Mouse (Mus musculus): ENCODE data around the gene Ikbip. TPM values are rescaled to one million over a fixed set of nuclear protein-coding genes. Genes with fewer than 3 reads are reported as not detected.

The Ikbip gene
- 39.1 and 39.2 TPM in 2 replicates for polyA plus RNA-seq (2016; fragmentation: Nextera tagmentation; extraction: Ambion mirVana)

- Histone ChIP-seq H3K27me3 (ENCODE audit: insufficient read depth, poor library complexity, severe bottlenecking) (no peaks in the 10 kb centered on the region), H3K36me3 (peaks cover 12% of the 10 kb centered on the region), H3K9me3 (no peaks in the 10 kb centered on the region), H3K4me1 (no peaks in the 10 kb centered on the region), H3K4me3 (peak within 1 kb of the TSS; percentile 90), H3K27ac (peak within 1 kb of the TSS; percentile 94)
- under 1% methylated on average over 86 of the region's 87 CpGs for WGBS
- peak; percentile 99 for DNase-seq (ENCODE audit: low spot score)
These were observed at the start of gene Ikbip, which contains the start of gene Apaf1 for GRCm38 (mm10) chr10:91082550-91083392. Ikbip (plus strand) TSS chr10:91082940. Apaf1 (minus strand) TSS chr10:91082770.

- WGBS: 29% methylated on average over 8 of the region's 8 CpGs
- Histone ChIP-seq H3K4me3 (no peak overlapping the region), H3K27ac (no peak overlapping the region), H3K27me3 (ENCODE audit: insufficient read depth, poor library complexity, severe bottlenecking) (no peaks in the 10 kb centered on the region), H3K4me1 (no peaks in the 10 kb centered on the region), H3K9me3 (no peaks in the 10 kb centered on the region), H3K36me3 (peaks cover 34% of the 10 kb centered on the region)
- peak; percentile 81 for DNase-seq (ENCODE audit: low spot score)
These were observed 48.8 kb upstream of the Ikbip start for GRCm38 (mm10) chr10:91033942-91034341.

GRCm38 (mm10) chr10:91049696-91050095, 33.0 kb upstream of the Ikbip start:
- no peak overlapping the region for H3K27ac ChIP-seq
- no peak overlapping the region for H3K4me3 ChIP-seq
- no peaks in the 10 kb centered on the region for H3K9me3 ChIP-seq
- no peak for DNase-seq (ENCODE audit: low spot score)
- peaks cover 69% of the 10 kb centered on the region for H3K36me3 ChIP-seq
- no peaks in the 10 kb centered on the region for H3K4me1 ChIP-seq
- no peaks in the 10 kb centered on the region for H3K27me3 ChIP-seq (ENCODE audit: insufficient read depth, poor library complexity, severe bottlenecking)
- 88% methylated on average over 4 of the region's 4 CpGs for WGBS

GRCm38 (mm10) chr10:91051156-91051555, 31.6 kb upstream of the Ikbip start:
- no peak overlapping the region for H3K4me3 ChIP-seq
- H3K27ac ChIP-seq: no peak overlapping the region
- WGBS: 94% methylated on average over 3 of the region's 3 CpGs
- H3K36me3 ChIP-seq: peaks cover 77% of the 10 kb centered on the region
- no peaks in the 10 kb centered on the region for H3K9me3 ChIP-seq
- no peaks in the 10 kb centered on the region for H3K27me3 ChIP-seq (ENCODE audit: insufficient read depth, poor library complexity, severe bottlenecking)
- no peak for DNase-seq (ENCODE audit: low spot score)
- H3K4me1 ChIP-seq: no peaks in the 10 kb centered on the region

- no peak overlapping the region for H3K27ac ChIP-seq
- H3K36me3 ChIP-seq: peaks cover 66% of the 10 kb centered on the region
- no peak for DNase-seq (ENCODE audit: low spot score)
- no peak overlapping the region for H3K4me3 ChIP-seq
- no peaks in the 10 kb centered on the region for H3K4me1 ChIP-seq
- H3K9me3 ChIP-seq: no peaks in the 10 kb centered on the region
- no peaks in the 10 kb centered on the region for H3K27me3 ChIP-seq (ENCODE audit: insufficient read depth, poor library complexity, severe bottlenecking)
These were observed 30.0 kb upstream of the Ikbip start for GRCm38 (mm10) chr10:91052734-91053133.

GRCm38 (mm10) chr10:91060742-91061141, 22.0 kb upstream of the Ikbip start:
- Histone ChIP-seq H3K4me1 (no peaks in the 10 kb centered on the region), H3K27me3 (ENCODE audit: insufficient read depth, poor library complexity, severe bottlenecking) (no peaks in the 10 kb centered on the region), H3K9me3 (no peaks in the 10 kb centered on the region), H3K27ac (no peak overlapping the region), H3K36me3 (peaks cover 56% of the 10 kb centered on the region), H3K4me3 (no peak overlapping the region)
- 39% methylated on average over 5 of the region's 5 CpGs for WGBS
- DNase-seq (ENCODE audit: low spot score): no peak

- Histone ChIP-seq H3K27me3 (ENCODE audit: insufficient read depth, poor library complexity, severe bottlenecking) (no peaks in the 10 kb centered on the region), H3K9me3 (no peaks in the 10 kb centered on the region), H3K4me1 (no peaks in the 10 kb centered on the region), H3K36me3 (peaks cover 71% of the 10 kb centered on the region), H3K27ac (no peak overlapping the region), H3K4me3 (no peak overlapping the region)
- DNase-seq (ENCODE audit: low spot score): no peak
- WGBS: 90% methylated on average over 6 of the region's 6 CpGs
These were observed 20.4 kb upstream of the Ikbip start for GRCm38 (mm10) chr10:91062355-91062754.

- Histone ChIP-seq H3K9me3 (no peaks in the 10 kb centered on the region), H3K36me3 (peaks cover 60% of the 10 kb centered on the region), H3K27ac (no peak overlapping the region), H3K4me1 (no peaks in the 10 kb centered on the region), H3K27me3 (ENCODE audit: insufficient read depth, poor library complexity, severe bottlenecking) (no peaks in the 10 kb centered on the region), H3K4me3 (no peak overlapping the region)
- DNase-seq (ENCODE audit: low spot score): no peak
- WGBS: 70% methylated on average over 1 of the region's 1 CpGs
These were observed 11.0 kb upstream of the Ikbip start for GRCm38 (mm10) chr10:91071768-91072167.

- Histone ChIP-seq H3K27ac (no peak overlapping the region), H3K4me1 (no peaks in the 10 kb centered on the region), H3K27me3 (ENCODE audit: insufficient read depth, poor library complexity, severe bottlenecking) (no peaks in the 10 kb centered on the region), H3K4me3 (no peak overlapping the region), H3K36me3 (peaks cover 61% of the 10 kb centered on the region), H3K9me3 (no peaks in the 10 kb centered on the region)
- no peak for DNase-seq (ENCODE audit: low spot score)
- WGBS: 82% methylated on average over 3 of the region's 3 CpGs
These were observed 9.4 kb upstream of the Ikbip start for GRCm38 (mm10) chr10:91073345-91073744.

GRCm38 (mm10) chr10:91076667-91077066, 6.1 kb upstream of the Ikbip start:
- peaks cover 52% of the 10 kb centered on the region for H3K36me3 ChIP-seq

GRCm38 (mm10) chr10:91080540-91080939, 2.2 kb upstream of the Ikbip start:
- Histone ChIP-seq H3K4me3 (no peak overlapping the region), H3K27me3 (ENCODE audit: insufficient read depth, poor library complexity, severe bottlenecking) (no peaks in the 10 kb centered on the region), H3K9me3 (no peaks in the 10 kb centered on the region), H3K27ac (no peak overlapping the region), H3K36me3 (peaks cover 35% of the 10 kb centered on the region), H3K4me1 (no peaks in the 10 kb centered on the region)
- 83% methylated on average over 5 of the region's 5 CpGs for WGBS
- DNase-seq (ENCODE audit: low spot score): no peak

More at GRCm38 (mm10) chr10:91076667-91077066, 6.1 kb upstream of the Ikbip start:
- no peak for DNase-seq (ENCODE audit: low spot score)
- Histone ChIP-seq H3K4me3 (no peak overlapping the region), H3K4me1 (no peaks in the 10 kb centered on the region), H3K27me3 (ENCODE audit: insufficient read depth, poor library complexity, severe bottlenecking) (no peaks in the 10 kb centered on the region), H3K9me3 (no peaks in the 10 kb centered on the region), H3K27ac (no peak overlapping the region)
- 86% methylated on average over 2 of the region's 2 CpGs for WGBS

GRCm38 (mm10) chr10:91081959-91082507, 707 bp upstream of the Ikbip start:
- DNase-seq (ENCODE audit: low spot score): peak; percentile 80
- peaks cover 20% of the 10 kb centered on the region for H3K36me3 ChIP-seq
- peak overlapping the region; percentile 94 for H3K27ac ChIP-seq
- no peaks in the 10 kb centered on the region for H3K4me1 ChIP-seq
- H3K27me3 ChIP-seq (ENCODE audit: insufficient read depth, poor library complexity, severe bottlenecking): no peaks in the 10 kb centered on the region
- no peaks in the 10 kb centered on the region for H3K9me3 ChIP-seq
- under 1% methylated on average over 27 of the region's 27 CpGs for WGBS
- H3K4me3 ChIP-seq: peak overlapping the region; percentile 90

- Histone ChIP-seq H3K36me3 (peaks cover 9% of the 10 kb centered on the region), H3K27me3 (ENCODE audit: insufficient read depth, poor library complexity, severe bottlenecking) (no peaks in the 10 kb centered on the region), H3K9me3 (no peaks in the 10 kb centered on the region), H3K4me1 (no peaks in the 10 kb centered on the region), H3K4me3 (peak overlapping the region; percentile 90), H3K27ac (peak overlapping the region; percentile 94)
- DNase-seq (ENCODE audit: low spot score): no peak
- WGBS: 48% methylated on average over 12 of the region's 12 CpGs
These were observed 720 bp downstream of the Ikbip start for GRCm38 (mm10) chr10:91083393-91083927.
